Mouse (Mus musculus): ENCODE data around the gene Fam209. TPM values are rescaled to one million over a fixed set of nuclear protein-coding genes. Genes with fewer than 3 reads are reported as not detected.

The Fam209 gene
- total RNA-seq, 2 experiments from 2014 or later = not detected

- DNase-seq (ENCODE audit: low spot score) = no peak
- intact Hi-C loops (cut with DNase I) = no loop called here
These were observed 50.2 kb downstream of the Fam209 start for GRCm38 (mm10) chr2:172522528-172522927.

Other genes starting within 250 kb of the Fam209 start
- not detected for gene Mc3r, start 224.0 kb upstream of the Fam209 start, total RNA-seq (2021)
- 1 to 10 TPM; 6.1 to 6.5 TPM for gene Fam210b, start 127.0 kb upstream of the Fam209 start, total RNA-seq (2021)
- gene Aurka, start 102.0 kb upstream of the Fam209 start, total RNA-seq (2021) = under 1 TPM; 0.83 to 0.89 TPM
- gene Cstf1, start 101.8 kb upstream of the Fam209 start, total RNA-seq (2021) = 10 to 100 TPM; 15.7 to 16.8 TPM
- under 1 TPM; 0.45 to 0.47 TPM for gene Cass4, start 78.7 kb upstream of the Fam209 start, total RNA-seq (2021)
- gene Rtf2, start 32.0 kb upstream of the Fam209 start, total RNA-seq (2021) = 10 to 100 TPM; 28.0 to 28.5 TPM
- gene Gcnt7, start 13.9 kb upstream of the Fam209 start, total RNA-seq (2021) = not detected
- not detected for gene Tfap2c, start 77.1 kb downstream of the Fam209 start, total RNA-seq (2021)